22 mouse cellular contexts compared by ENCODE assay signal in genomic region chr1:62976742-62977141, GRCm38 (mm10).
DNase-seq lines count a peak whose midpoint lies in the region; ATAC-seq lines count a peak whose summit lies in the region.
"Had no signal": no experiment of that assay in that cellular context is flagged by ENCODE, and none has a peak within 500 bp of the region (broad histone marks: within the 10 kb centered on the region; RNA-seq: fewer than 3 reads in every experiment).

No protein-coding gene starts in this region.

- no peak overlapping the region for H3K4me2 ChIP-seq in forebrain, embryonic 11.5 days (ENCODE audit: low read depth, low read length, severe bottlenecking)
- H3K4me2 ChIP-seq in liver, embryonic 15.5 days, result no peak overlapping the region
- H3K4me2 ChIP-seq: embryonic facial prominence, embryonic 12.5 days; heart, embryonic 15.5 days; limb, embryonic 15.5 days; midbrain, embryonic 11.5 days; neural tube, embryonic 15.5 days had no signal

- H3K27ac ChIP-seq in forebrain, embryonic 10.5 days, result no peak overlapping the region
- no peak overlapping the region for H3K27ac ChIP-seq in forebrain, embryonic 11.5 days (ENCODE audit: low read depth, low read length)
- no peak overlapping the region for H3K27ac ChIP-seq in liver, embryonic 15.5 days (replicated peaks)
- H3K27ac ChIP-seq: embryonic facial prominence, embryonic 12.5 days; heart, embryonic 15.5 days; limb, embryonic 15.5 days; neural tube, embryonic 15.5 days had no signal

- no peaks in the 10 kb centered on the region for H3K36me3 ChIP-seq in forebrain, embryonic 10.5 days (replicated peaks)
- H3K36me3 ChIP-seq in forebrain, embryonic 11.5 days (ENCODE audit: control insufficient read depth, insufficient read depth, low read length), result no peaks in the 10 kb centered on the region
- H3K36me3 ChIP-seq in liver, embryonic 15.5 days (replicated peaks), result no peaks in the 10 kb centered on the region
- H3K36me3 ChIP-seq: embryonic facial prominence, embryonic 12.5 days; heart, embryonic 15.5 days; limb, embryonic 15.5 days; neural tube, embryonic 15.5 days had no signal

- no peak overlapping the region for H3K4me3 ChIP-seq in forebrain, embryonic 10.5 days
- no peak overlapping the region for H3K4me3 ChIP-seq in forebrain, embryonic 11.5 days (ENCODE audit: low read depth, low read length)
- H3K4me3 ChIP-seq in liver, embryonic 15.5 days (replicated peaks), result no peak overlapping the region
- H3K4me3 ChIP-seq: embryonic facial prominence, embryonic 12.5 days; heart, embryonic 15.5 days; limb, embryonic 15.5 days; neural tube, embryonic 15.5 days had no signal

- no peaks in the 10 kb centered on the region for H3K9me3 ChIP-seq in forebrain, embryonic 10.5 days
- H3K9me3 ChIP-seq in forebrain, embryonic 11.5 days (ENCODE audit: control insufficient read depth, low read length), result no peaks in the 10 kb centered on the region; the same call in 1 of the 2 replicates
- H3K9me3 ChIP-seq in liver, embryonic 15.5 days (replicated peaks), result no peaks in the 10 kb centered on the region
- H3K9me3 ChIP-seq: embryonic facial prominence, embryonic 12.5 days; heart, embryonic 15.5 days; limb, embryonic 15.5 days; neural tube, embryonic 15.5 days had no signal

- no peak for ATAC-seq in forebrain, embryonic 11.5 days (replicated peaks; ENCODE audit: low FRiP score)
- ATAC-seq in liver, embryonic 15.5 days (ENCODE audit: insufficient read depth), result peak; percentile 58
- ATAC-seq: activated CD4-positive, CD25-positive, alpha-beta regulatory T cell, adult 4 months had no signal

- 58% methylated on average over 3 of the region's 3 CpGs for WGBS in forebrain, embryonic 10.5 days
- WGBS in forebrain, embryonic 11.5 days, result 71% methylated on average over 3 of the region's 3 CpGs
- WGBS in liver, embryonic 15.5 days (ENCODE audit: insufficient replicate concordance), result 51% methylated on average over 3 of the region's 3 CpGs

- H3K4me1 ChIP-seq in forebrain, embryonic 10.5 days, result no peaks in the 10 kb centered on the region
- no peaks in the 10 kb centered on the region for H3K4me1 ChIP-seq in forebrain, embryonic 11.5 days (replicated peaks; ENCODE audit: control insufficient read depth, insufficient read depth, low read length)
- no peaks in the 10 kb centered on the region for H3K4me1 ChIP-seq in liver, embryonic 15.5 days (replicated peaks)
- H3K4me1 ChIP-seq: embryonic facial prominence, embryonic 12.5 days; heart, embryonic 15.5 days; limb, embryonic 15.5 days; neural tube, embryonic 15.5 days had no signal

- peak; percentile 15 for DNase-seq in forebrain, embryonic 10.5 days (ENCODE audit: extremely low spot score, low spot score)
- DNase-seq in forebrain, embryonic 11.5 days (ENCODE audit: low spot score), result no peak
- DNase-seq in 3T3-L1 (ENCODE audit: low read depth, low spot score), result peak; percentile 26
- peak; percentile 52 for DNase-seq in embryo, embryonic 10.5 days (ENCODE audit: low spot score)
- DNase-seq in layer of hippocampus, adult 9-11 months, result no peak
- DNase-seq in frontal cortex, postnatal 14 days (ENCODE audit: low spot score in 2 of 2), result no peak
- DNase-seq in cerebellum, postnatal 4 days (ENCODE audit: low spot score in 2 of 2), result no peak
- DNase-seq: cerebellum, adult 9-11 months; gastrocnemius, postnatal 10 days; heart, adult 18-20 months; kidney, adult 18-20 months; kidney, postnatal 25 days; lung, postnatal 4 days; right cerebral cortex, postnatal 25 days; thymus, postnatal 25 days had no signal

- H3K27me3 ChIP-seq in forebrain, embryonic 10.5 days (ENCODE audit: poor library complexity, severe bottlenecking), result no peaks in the 10 kb centered on the region
- H3K27me3 ChIP-seq in forebrain, embryonic 11.5 days (ENCODE audit: control insufficient read depth, insufficient read depth, low read length), result no peaks in the 10 kb centered on the region
- H3K27me3 ChIP-seq in liver, embryonic 15.5 days, result no peaks in the 10 kb centered on the region
- H3K27me3 ChIP-seq: embryonic facial prominence, embryonic 12.5 days; heart, embryonic 15.5 days; limb, embryonic 15.5 days; neural tube, embryonic 15.5 days had no signal

- H3K9ac ChIP-seq in forebrain, embryonic 11.5 days (ENCODE audit: low read length), result no peak overlapping the region
- H3K9ac ChIP-seq in liver, embryonic 15.5 days, result no peak overlapping the region
- H3K9ac ChIP-seq: embryonic facial prominence, embryonic 12.5 days; heart, embryonic 15.5 days; limb, embryonic 15.5 days; neural tube, embryonic 15.5 days had no signal

Comparison
In these comparisons a context has a peak if more than half of its experiments do, and no peak if none do; other contexts are left out.
1. DNase-seq: peak in forebrain, embryonic 10.5 days (single experiment), 3T3-L1 (single experiment) and embryo, embryonic 10.5 days (single experiment); none in forebrain, embryonic 11.5 days (single experiment), layer of hippocampus, adult 9-11 months (single experiment), frontal cortex, postnatal 14 days (0 of 2) and cerebellum, postnatal 4 days (0 of 2).